Mouse (Mus musculus): ENCODE measurements around the gene Iffo2. TPM values are rescaled to one million over a fixed set of nuclear protein-coding genes. Genes with fewer than 3 reads are reported as not detected.

Iffo2 gene
- polyA plus RNA-seq, 1 experiment from 2014 or later = 4.2 TPM

DNA sequence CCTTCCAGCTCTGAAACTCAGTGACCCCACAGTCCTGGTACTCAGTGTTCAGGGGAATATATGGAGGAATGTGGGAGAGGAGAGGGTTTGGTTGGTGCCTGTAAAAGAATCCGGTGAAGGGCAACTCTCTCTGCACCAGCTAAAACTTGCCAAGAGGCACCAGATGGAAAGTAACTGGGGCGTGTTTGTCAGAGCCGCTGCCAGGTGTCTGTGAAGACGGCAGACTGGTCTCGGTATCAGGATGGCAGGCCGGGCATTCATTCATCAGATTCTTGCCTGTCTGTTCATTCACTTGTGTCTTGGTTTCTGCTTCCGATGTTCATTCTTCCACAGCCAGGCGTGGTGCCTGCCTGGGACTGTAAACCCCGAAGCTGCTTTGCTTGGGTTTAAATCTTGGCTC is 6.4 kb downstream of the Iffo2 start:
- ATAC-seq (ENCODE audit: low FRiP score, low read depth) = no peak
- WGBS = 93% methylated on average over 9 of the region's 9 CpGs
- H3K27me3 ChIP-seq = no peaks in the 10 kb centered on the region

DNA sequence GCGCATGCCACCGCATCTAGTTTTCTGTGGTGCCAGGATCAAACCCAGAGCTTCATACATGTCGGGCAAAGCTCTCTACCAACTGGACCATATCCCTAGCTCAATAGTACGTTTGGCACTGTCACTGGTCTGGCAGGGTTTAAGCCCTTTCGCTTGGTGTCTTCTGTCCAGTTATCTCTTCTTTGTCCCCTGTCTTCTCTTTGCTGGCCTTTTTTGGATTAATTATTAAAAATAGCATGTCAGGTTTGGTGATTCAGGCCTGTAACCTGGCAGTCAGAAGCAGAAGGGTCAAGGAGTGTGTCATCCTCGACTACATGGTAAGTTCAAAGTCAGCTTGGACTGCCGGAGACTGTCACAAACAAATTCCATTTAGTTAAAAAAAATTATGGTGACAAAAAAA is 10.4 kb downstream of the Iffo2 start:
- Histone ChIP-seq H3K27me3 (no peaks in the 10 kb centered on the region), H3K27ac (replicated peaks) (no peak overlapping the region), H3K4me1 (peaks cover 3% of the 10 kb centered on the region), H3K9ac (replicated peaks) (no peak overlapping the region), H3K36me3 (no peaks in the 10 kb centered on the region), H3K9me3 (no peaks in the 10 kb centered on the region), H3K4me2 (replicated peaks) (no peak overlapping the region), H3K4me3 (no peak overlapping the region)
- ATAC-seq (ENCODE audit: low FRiP score, low read depth) = no peak
- WGBS = 93% methylated on average over 7 of the region's 7 CpGs

More for the DNA sequence above, 6.4 kb downstream of the Iffo2 start:
- no peak overlapping the region for H3K4me2 ChIP-seq (replicated peaks)
- no peak overlapping the region for H3K4me3 ChIP-seq
- no peaks in the 10 kb centered on the region for H3K36me3 ChIP-seq
- H3K27ac ChIP-seq (replicated peaks) = no peak overlapping the region
- no peak overlapping the region for H3K9ac ChIP-seq (replicated peaks)
- H3K4me1 ChIP-seq = peaks cover 9% of the 10 kb centered on the region
- H3K9me3 ChIP-seq = no peaks in the 10 kb centered on the region

DNA sequence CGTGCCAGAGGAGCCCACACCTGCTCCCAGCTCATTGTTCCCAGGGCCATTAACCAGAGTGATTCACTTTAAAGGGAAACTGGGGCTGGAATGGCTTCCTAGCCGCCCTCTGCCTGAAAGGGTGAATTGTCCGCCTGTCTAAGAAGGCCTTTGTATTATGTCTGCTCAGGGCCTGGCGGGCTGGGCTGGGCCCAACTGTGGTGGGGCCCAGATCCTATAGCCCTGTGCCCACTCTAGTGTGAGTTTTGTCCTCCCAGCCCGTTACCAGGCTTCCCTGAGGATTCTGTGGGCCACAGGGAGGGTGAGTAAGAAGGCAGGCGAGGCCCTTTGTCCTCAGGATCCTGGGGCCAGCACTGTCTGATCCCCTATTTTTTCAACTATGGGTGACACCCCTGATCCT is 15.4 kb downstream of the Iffo2 start:
- Histone ChIP-seq H3K4me1 (peaks cover 5% of the 10 kb centered on the region; the same call in 1 of the 2 replicates), H3K4me3 (no peak overlapping the region), H3K36me3 (no peaks in the 10 kb centered on the region), H3K27ac (replicated peaks) (no peak overlapping the region), H3K9ac (replicated peaks) (no peak overlapping the region), H3K9me3 (no peaks in the 10 kb centered on the region), H3K4me2 (replicated peaks) (no peak overlapping the region), H3K27me3 (no peaks in the 10 kb centered on the region)
- WGBS = 47% methylated on average over 6 of the region's 6 CpGs
- no peak for ATAC-seq (ENCODE audit: low FRiP score, low read depth)

DNA sequence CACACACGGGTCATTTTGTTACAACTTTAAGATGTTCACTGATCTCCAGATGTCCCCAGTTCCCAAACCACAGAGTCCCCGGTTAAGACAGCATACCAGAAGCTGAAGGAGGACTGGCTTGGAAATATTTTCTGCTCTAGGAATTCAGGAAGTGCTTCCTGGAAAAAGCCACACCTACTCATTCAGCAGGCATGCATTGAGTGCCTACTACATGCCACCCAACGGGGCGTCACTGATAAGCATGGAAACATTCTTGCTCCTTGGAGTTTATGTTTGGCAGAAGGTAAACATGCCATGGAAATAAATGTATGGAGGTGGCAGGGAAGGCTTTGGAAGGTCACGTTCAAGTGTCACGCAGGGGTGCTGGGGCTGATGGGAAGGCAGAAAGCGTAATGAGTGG is 19.1 kb downstream of the Iffo2 start:
- no peak overlapping the region for H3K9ac ChIP-seq (replicated peaks)

DNA sequence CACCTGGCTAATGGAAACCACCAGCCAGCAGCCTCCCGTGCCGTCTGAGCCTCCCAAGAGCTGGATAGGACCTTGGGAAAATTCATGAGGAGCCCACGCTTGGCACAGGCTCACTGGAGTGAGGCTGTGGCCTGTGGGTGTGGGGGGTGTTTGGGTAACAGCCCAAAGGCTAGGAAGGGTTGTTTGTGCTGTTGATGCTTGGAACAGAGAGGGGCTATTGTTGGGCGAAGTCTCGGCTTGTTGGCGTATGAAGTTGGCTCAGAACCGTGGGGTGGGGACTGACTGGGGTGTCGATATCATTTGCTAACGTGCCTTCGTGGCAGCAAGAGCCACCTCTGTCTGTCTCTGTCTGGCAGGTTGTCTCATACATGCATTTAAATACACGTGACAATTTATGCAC is 24.9 kb downstream of the Iffo2 start:
- Histone ChIP-seq H3K4me3 (no peak overlapping the region), H3K9ac (replicated peaks) (no peak overlapping the region), H3K27me3 (no peaks in the 10 kb centered on the region), H3K4me1 (no peaks in the 10 kb centered on the region), H3K27ac (replicated peaks) (no peak overlapping the region), H3K36me3 (no peaks in the 10 kb centered on the region), H3K9me3 (no peaks in the 10 kb centered on the region), H3K4me2 (replicated peaks) (no peak overlapping the region)
- ATAC-seq (ENCODE audit: low FRiP score, low read depth) = no peak
- WGBS = 89% methylated on average over 11 of the region's 11 CpGs

More for the DNA sequence above, 19.1 kb downstream of the Iffo2 start:
- Histone ChIP-seq H3K4me1 (peaks cover 5% of the 10 kb centered on the region; the same call in 1 of the 2 replicates), H3K27me3 (no peaks in the 10 kb centered on the region), H3K27ac (replicated peaks) (no peak overlapping the region), H3K36me3 (no peaks in the 10 kb centered on the region), H3K9me3 (no peaks in the 10 kb centered on the region), H3K4me2 (replicated peaks) (no peak overlapping the region), H3K4me3 (no peak overlapping the region)
- WGBS = 92% methylated on average over 7 of the region's 7 CpGs
- no peak for ATAC-seq (ENCODE audit: low FRiP score, low read depth)

GRCm38 (mm10) chr4:139555951-139556350 is 25.6 kb downstream of the Iffo2 start:
- Histone ChIP-seq H3K4me2 (replicated peaks) (no peak overlapping the region), H3K36me3 (no peaks in the 10 kb centered on the region), H3K4me3 (no peak overlapping the region), H3K27ac (replicated peaks) (no peak overlapping the region), H3K27me3 (no peaks in the 10 kb centered on the region), H3K4me1 (no peaks in the 10 kb centered on the region), H3K9me3 (no peaks in the 10 kb centered on the region), H3K9ac (replicated peaks) (no peak overlapping the region)
- no peak for ATAC-seq (ENCODE audit: low FRiP score, low read depth)
- WGBS = 79% methylated on average over 19 of the region's 19 CpGs

DNA sequence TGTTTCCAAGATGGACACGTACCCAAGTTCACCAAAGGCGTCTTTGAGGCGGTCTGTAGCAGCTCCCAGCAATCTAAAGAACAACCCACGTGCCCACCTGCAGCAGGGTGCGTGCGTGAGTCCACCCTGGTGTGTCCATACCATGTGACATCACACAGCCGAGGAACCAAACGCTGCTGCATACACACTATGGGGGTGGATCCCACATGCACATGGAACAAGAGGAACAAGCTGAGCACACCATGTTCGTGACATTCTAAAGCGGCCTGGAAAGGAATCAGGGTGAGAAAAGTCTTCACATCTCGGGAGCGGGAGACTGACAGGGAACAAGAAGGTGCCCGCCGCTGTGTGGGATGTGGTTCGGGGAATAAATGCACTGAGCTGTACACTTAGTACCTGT is 38.0 kb downstream of the Iffo2 start:
- H3K27me3 ChIP-seq = peaks cover 26% of the 10 kb centered on the region
- no peaks in the 10 kb centered on the region for H3K36me3 ChIP-seq
- no peak for ATAC-seq (ENCODE audit: low FRiP score, low read depth)
- no peak overlapping the region for H3K4me3 ChIP-seq
- no peak overlapping the region for H3K4me2 ChIP-seq (replicated peaks)
- WGBS = 87% methylated on average over 15 of the region's 15 CpGs
- no peak overlapping the region for H3K9ac ChIP-seq (replicated peaks)
- no peaks in the 10 kb centered on the region for H3K9me3 ChIP-seq
- no peaks in the 10 kb centered on the region for H3K4me1 ChIP-seq
- no peak overlapping the region for H3K27ac ChIP-seq (replicated peaks)

DNA sequence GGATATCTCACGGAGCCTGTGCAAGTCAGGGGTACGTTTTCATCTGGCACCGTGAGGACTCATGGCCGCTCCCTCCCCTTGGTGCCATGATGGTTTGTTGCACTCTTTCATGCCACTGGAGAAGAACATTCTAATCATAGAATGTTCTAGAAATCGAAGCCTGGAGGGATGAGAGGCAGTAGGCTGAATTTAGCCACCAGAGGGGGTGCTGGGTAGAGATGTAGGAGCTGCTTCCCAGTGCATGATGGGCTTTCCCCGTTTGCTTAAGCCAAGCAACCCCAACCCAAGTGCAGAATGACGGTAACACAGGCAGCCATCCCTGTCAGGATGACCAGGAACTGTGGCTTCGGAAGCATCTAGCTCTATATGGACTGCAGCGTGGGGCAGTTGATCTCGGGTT is 40.4 kb downstream of the Iffo2 start:
- WGBS = 86% methylated on average over 10 of the region's 10 CpGs
- peaks cover 11% of the 10 kb centered on the region for H3K4me1 ChIP-seq
- H3K27me3 ChIP-seq = peaks cover 27% of the 10 kb centered on the region
- H3K4me2 ChIP-seq (replicated peaks) = no peak overlapping the region
- no peak for ATAC-seq (ENCODE audit: low FRiP score, low read depth)
- no peak overlapping the region for H3K27ac ChIP-seq (replicated peaks)
- H3K36me3 ChIP-seq = no peaks in the 10 kb centered on the region
- H3K4me3 ChIP-seq = no peak overlapping the region
- no peak overlapping the region for H3K9ac ChIP-seq (replicated peaks)
- H3K9me3 ChIP-seq = no peaks in the 10 kb centered on the region

DNA sequence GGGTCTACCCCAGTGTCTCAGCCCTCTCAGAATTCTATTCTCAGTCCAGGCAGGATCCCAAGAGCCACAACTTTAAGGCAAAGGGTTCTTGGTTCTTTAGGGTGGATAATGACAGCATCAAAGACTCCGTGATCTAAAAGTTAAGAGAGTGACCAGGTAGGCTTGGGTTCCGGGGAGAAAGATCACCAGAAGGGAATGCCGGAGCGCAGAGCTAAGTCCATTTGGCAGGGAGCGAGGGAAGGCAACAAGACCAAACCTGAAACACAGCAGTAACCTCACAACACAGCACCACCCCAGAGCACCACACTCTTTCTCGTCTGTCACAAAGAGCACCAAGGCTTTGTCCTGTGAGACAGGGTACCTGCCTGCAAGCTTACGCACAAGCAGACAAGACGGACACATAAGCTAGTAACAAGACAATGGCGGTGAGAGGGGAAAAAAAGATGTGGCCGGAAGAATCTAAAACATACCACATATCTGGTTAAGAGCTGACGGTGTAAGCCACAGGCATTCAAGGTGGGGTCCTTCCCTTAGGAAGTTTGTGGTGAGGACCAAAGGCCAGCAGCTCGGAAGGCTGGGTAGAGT is 42.7 kb downstream of the Iffo2 start:
- ATAC-seq (ENCODE audit: low FRiP score, low read depth) = no peak
- Histone ChIP-seq H3K4me3 (no peak overlapping the region), H3K36me3 (no peaks in the 10 kb centered on the region)

DNA sequence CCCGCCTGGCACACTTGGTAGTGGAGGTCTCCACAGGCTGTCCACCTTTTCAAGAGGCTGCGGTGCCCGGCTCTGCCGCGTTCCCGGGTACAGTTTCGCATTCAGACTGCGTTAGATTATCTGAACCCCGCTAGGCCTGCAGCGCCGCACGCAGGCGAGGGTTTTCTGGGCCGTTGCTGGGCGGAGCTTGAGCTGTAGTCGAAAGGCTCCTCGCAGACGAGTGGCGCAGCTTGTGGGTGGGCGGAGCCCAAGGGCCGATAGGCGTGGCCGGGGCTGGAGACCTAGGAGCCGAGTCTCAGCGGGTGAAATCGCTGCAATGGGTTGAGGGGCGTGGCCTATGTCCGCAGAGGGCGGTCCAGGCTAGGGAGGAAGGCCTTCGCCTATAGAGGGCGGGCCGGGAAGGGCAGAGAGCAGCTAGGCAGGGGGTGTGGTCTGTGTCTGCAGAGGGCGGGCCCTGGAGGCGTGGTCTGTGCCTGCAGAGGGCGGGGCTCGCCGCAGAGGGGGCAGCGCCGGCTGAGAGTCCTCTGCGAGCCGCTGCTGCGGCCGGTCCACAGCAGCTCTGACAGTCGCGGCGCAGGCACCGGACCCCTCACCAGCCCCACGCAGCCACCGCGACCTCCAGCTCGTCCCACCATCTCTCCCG is 43.9 kb downstream of the Iffo2 start:
- Histone ChIP-seq H3K4me3 (peak overlapping the region; percentile 76), H3K4me2 (replicated peaks) (peak overlapping the region; percentile 94), H3K9ac (replicated peaks) (peak overlapping the region; percentile 87), H3K27ac (replicated peaks) (peak overlapping the region; percentile 89), H3K4me1 (peaks cover 29% of the 10 kb centered on the region), H3K9me3 (no peaks in the 10 kb centered on the region), H3K36me3 (no peaks in the 10 kb centered on the region), H3K27me3 (peaks cover 39% of the 10 kb centered on the region)
- WGBS = under 1% methylated on average over 42 of the region's 52 CpGs
- ATAC-seq (ENCODE audit: low FRiP score, low read depth) = peak; percentile 95

More for the DNA sequence above, 42.7 kb downstream of the Iffo2 start:
- H3K9me3 ChIP-seq = no peaks in the 10 kb centered on the region
- 88% methylated on average over 12 of the region's 12 CpGs for WGBS
- no peak overlapping the region for H3K4me2 ChIP-seq (replicated peaks)
- no peak overlapping the region for H3K27ac ChIP-seq (replicated peaks)
- H3K27me3 ChIP-seq = peaks cover 33% of the 10 kb centered on the region
- no peak overlapping the region for H3K9ac ChIP-seq (replicated peaks)
- H3K4me1 ChIP-seq = peaks cover 24% of the 10 kb centered on the region

- under 1% methylated on average over 111 of the region's 111 CpGs for WGBS
- peaks cover 32% of the 10 kb centered on the region for H3K27me3 ChIP-seq
These were observed 44.7 kb downstream of the Iffo2 start for GRCm38 (mm10) chr4:139574799-139575672.

DNA sequence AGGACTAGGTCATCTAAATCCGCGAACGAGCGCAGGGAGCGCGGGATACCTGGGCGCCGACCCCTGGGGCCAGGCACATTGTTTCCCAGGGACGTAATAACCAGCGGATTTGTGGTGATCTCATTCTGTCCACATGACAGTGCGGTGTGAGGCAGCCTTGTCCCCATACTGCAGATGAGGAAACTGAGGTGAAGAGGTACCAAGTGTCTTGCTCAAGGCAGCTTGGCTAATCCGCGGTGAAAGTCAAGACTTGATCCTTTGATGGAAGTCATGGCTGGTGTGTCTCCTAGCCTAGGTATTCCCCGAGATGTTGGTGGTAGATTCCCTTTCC is 45.3 kb downstream of the Iffo2 start:
- Histone ChIP-seq H3K4me3 (peak overlapping the region; percentile 76), H3K9ac (replicated peaks) (peak overlapping the region; percentile 87), H3K9me3 (no peaks in the 10 kb centered on the region), H3K27ac (replicated peaks) (no peak overlapping the region; the same call in 1 of the 2 replicates), H3K27me3 (peaks cover 30% of the 10 kb centered on the region), H3K4me2 (replicated peaks) (peak overlapping the region; percentile 94), H3K4me1 (peaks cover 37% of the 10 kb centered on the region), H3K36me3 (no peaks in the 10 kb centered on the region)
- WGBS = 12% methylated on average over 14 of the region's 14 CpGs
- no peak for ATAC-seq (ENCODE audit: low FRiP score, low read depth)

More at GRCm38 (mm10) chr4:139574799-139575672, 44.7 kb downstream of the Iffo2 start:
- peaks cover 31% of the 10 kb centered on the region for H3K4me1 ChIP-seq
- peak overlapping the region; percentile 76 for H3K4me3 ChIP-seq
- peak overlapping the region; percentile 94 for H3K4me2 ChIP-seq (replicated peaks)
- no peaks in the 10 kb centered on the region for H3K36me3 ChIP-seq
- peak overlapping the region; percentile 89 for H3K27ac ChIP-seq (replicated peaks)
- no peaks in the 10 kb centered on the region for H3K9me3 ChIP-seq
- peak overlapping the region; percentile 87 for H3K9ac ChIP-seq (replicated peaks)
- peak; percentile 68 for ATAC-seq (ENCODE audit: low FRiP score, low read depth)
